22 mouse cellular contexts compared by ENCODE assay signal in genomic region chr12:112464516-112464915, GRCm38 (mm10). TPM values are rescaled to one million over a fixed set of nuclear protein-coding genes. Genes with fewer than 3 reads are reported as not detected.
DNase-seq lines count a peak whose midpoint lies in the region; ATAC-seq and TF ChIP-seq lines count a peak whose summit lies in the region.
"Had no signal": no experiment of that assay in that cellular context is flagged by ENCODE, and none has a peak within 500 bp of the region (broad histone marks: within the 10 kb centered on the region; RNA-seq: fewer than 3 reads in every experiment).

No protein-coding gene starts in this region.

- WGBS in hindbrain, embryonic 13.5 days, result 78% methylated on average over 3 of the region's 3 CpGs
- 84% methylated on average over 3 of the region's 3 CpGs for WGBS in hindbrain, postnatal 0 days
- WGBS in intestine, embryonic 15.5 days, result 72% methylated on average over 3 of the region's 3 CpGs
- WGBS in liver, embryonic 12.5 days (ENCODE audit: insufficient replicate concordance), result 58% methylated on average over 3 of the region's 3 CpGs

- no peak for TF ChIP-seq CTCF in hindbrain, postnatal 0 days (IDR thresholded peaks at IDR 0.05; ENCODE audit: low read depth)

- H3K4me1 ChIP-seq in hindbrain, embryonic 13.5 days (replicated peaks), result peaks cover 32% of the 10 kb centered on the region
- H3K4me1 ChIP-seq in hindbrain, postnatal 0 days (ENCODE audit: insufficient read depth, low read length), result no peaks in the 10 kb centered on the region
- H3K4me1 ChIP-seq in intestine, embryonic 15.5 days (replicated peaks), result peaks cover 12% of the 10 kb centered on the region; the same call in 1 of the 2 replicates
- H3K4me1 ChIP-seq in liver, embryonic 12.5 days, result peaks cover 11% of the 10 kb centered on the region
- H3K4me1 ChIP-seq: embryonic facial prominence, embryonic 12.5 days had no signal

- peaks cover 32% of the 10 kb centered on the region for H3K27me3 ChIP-seq in hindbrain, embryonic 13.5 days
- H3K27me3 ChIP-seq in hindbrain, postnatal 0 days (ENCODE audit: insufficient read depth, low read length), result no peaks in the 10 kb centered on the region; the same call in 1 of the 2 replicates
- H3K27me3 ChIP-seq in intestine, embryonic 15.5 days (replicated peaks), result no peaks in the 10 kb centered on the region
- no peaks in the 10 kb centered on the region for H3K27me3 ChIP-seq in liver, embryonic 12.5 days (replicated peaks)
- H3K27me3 ChIP-seq: embryonic facial prominence, embryonic 12.5 days had no signal

- H3K27ac ChIP-seq in hindbrain, embryonic 13.5 days, result no peak overlapping the region
- no peak overlapping the region for H3K27ac ChIP-seq in hindbrain, postnatal 0 days
- no peak overlapping the region for H3K27ac ChIP-seq in intestine, embryonic 15.5 days
- peak overlapping the region; percentile 53; the same call in 1 of the 2 replicates for H3K27ac ChIP-seq in liver, embryonic 12.5 days
- H3K27ac ChIP-seq: embryonic facial prominence, embryonic 12.5 days; liver, embryonic 14.5 days; macrophage; stomach, postnatal 0 days had no signal

- no peak overlapping the region for H3K4me2 ChIP-seq in hindbrain, embryonic 13.5 days
- no peak overlapping the region for H3K4me2 ChIP-seq in hindbrain, postnatal 0 days (ENCODE audit: low read depth, low read length)
- H3K4me2 ChIP-seq in intestine, embryonic 15.5 days (replicated peaks), result no peak overlapping the region
- no peak overlapping the region for H3K4me2 ChIP-seq in liver, embryonic 12.5 days
- H3K4me2 ChIP-seq: embryonic facial prominence, embryonic 12.5 days had no signal

- no peaks in the 10 kb centered on the region for H3K36me3 ChIP-seq in hindbrain, embryonic 13.5 days
- H3K36me3 ChIP-seq in hindbrain, postnatal 0 days (ENCODE audit: insufficient read depth, low read length), result no peaks in the 10 kb centered on the region
- H3K36me3 ChIP-seq in intestine, embryonic 15.5 days, result no peaks in the 10 kb centered on the region
- H3K36me3 ChIP-seq in liver, embryonic 12.5 days, result no peaks in the 10 kb centered on the region
- H3K36me3 ChIP-seq: embryonic facial prominence, embryonic 12.5 days had no signal

- DNase-seq in hindbrain, postnatal 0 days (ENCODE audit: low spot score), result no peak
- peak; percentile 8 for DNase-seq in 416B (ENCODE audit: low read depth)
- no peak for DNase-seq in gastrocnemius, adult 18-20 months (ENCODE audit: low spot score)
- no peak for DNase-seq in heart, adult 9 months (ENCODE audit: low spot score in 2 of 2)
- DNase-seq: adrenal gland, adult 2 months; cerebellum, postnatal 10 days; gastrocnemius, postnatal 14 days; kidney, postnatal 10 days; layer of hippocampus, postnatal 36 days; retina, postnatal 1 day; right cerebral cortex, postnatal 4 days had no signal

- peak overlapping the region; percentile 20; the same call in 1 of the 2 replicates for H3K9ac ChIP-seq in hindbrain, embryonic 13.5 days
- no peak overlapping the region for H3K9ac ChIP-seq in hindbrain, postnatal 0 days (replicated peaks; ENCODE audit: low read length)
- no peak overlapping the region for H3K9ac ChIP-seq in intestine, embryonic 15.5 days
- H3K9ac ChIP-seq in liver, embryonic 12.5 days, result no peak overlapping the region
- H3K9ac ChIP-seq: embryonic facial prominence, embryonic 12.5 days; liver, embryonic 14.5 days had no signal

- no peak for ATAC-seq in hindbrain, embryonic 13.5 days (ENCODE audit: low FRiP score)
- ATAC-seq in hindbrain, postnatal 0 days, result no peak
- peak; percentile 36; the same call in 1 of the 2 replicates for ATAC-seq in intestine, embryonic 15.5 days
- no peak for ATAC-seq in liver, embryonic 12.5 days
- ATAC-seq: midbrain, embryonic 16.5 days had no signal

- H3K4me3 ChIP-seq in hindbrain, embryonic 13.5 days, result no peak overlapping the region
- no peak overlapping the region for H3K4me3 ChIP-seq in hindbrain, postnatal 0 days (ENCODE audit: low read length)
- no peak overlapping the region for H3K4me3 ChIP-seq in intestine, embryonic 15.5 days (replicated peaks)
- no peak overlapping the region for H3K4me3 ChIP-seq in liver, embryonic 12.5 days
- H3K4me3 ChIP-seq: embryonic facial prominence, embryonic 12.5 days; erythroblast, embryonic 14.5 days had no signal

- no peaks in the 10 kb centered on the region for H3K9me3 ChIP-seq in hindbrain, embryonic 13.5 days
- no peaks in the 10 kb centered on the region for H3K9me3 ChIP-seq in hindbrain, postnatal 0 days (ENCODE audit: low read length)
- H3K9me3 ChIP-seq in intestine, embryonic 15.5 days, result no peaks in the 10 kb centered on the region
- no peaks in the 10 kb centered on the region for H3K9me3 ChIP-seq in liver, embryonic 12.5 days (replicated peaks)
- H3K9me3 ChIP-seq: embryonic facial prominence, embryonic 12.5 days had no signal

RNA-seq across cellular contexts. Expression of gene A530016L24Rik, which starts 24.7 kb away (rescaled TPM):
- 0.12 TPM in 1 of 2 replicates, not detected in the other for polyA plus RNA-seq in hindbrain, embryonic 13.5 days (2015; fragmentation: Nextera tagmentation; extraction: Ambion mirVana)
- not detected in 2 replicates for total RNA-seq in hindbrain, postnatal 0 days (2014; rRNA removed)
- 0.11 TPM in 1 of 2 replicates, not detected in the other for polyA plus RNA-seq in hindbrain, postnatal 0 days (2015; fragmentation: Nextera tagmentation; extraction: Ambion mirVana)
- 0.30 and 0.36 TPM in 2 replicates for polyA plus RNA-seq in intestine, embryonic 15.5 days (2015; fragmentation: Nextera tagmentation; extraction: Ambion mirVana)
- polyA plus RNA-seq in liver, embryonic 12.5 days (2016; fragmentation: Nextera tagmentation; extraction: Ambion mirVana), result not detected in 2 replicates
- 1 to 10 TPM; 1.9 to 2.7 TPM for total RNA-seq in gastrocnemius, adult 18-20 months (2021)
- total RNA-seq: hematopoietic stem cell, adult 5-6 weeks had no signal
- polyA plus RNA-seq: embryonic facial prominence, embryonic 12.5 days; macrophage; stomach, postnatal 0 days had no signal

RNA-seq across cellular contexts. Expression of gene Tmem179, which starts 52.0 kb away (rescaled TPM):
- polyA plus RNA-seq in hindbrain, embryonic 13.5 days (2015; fragmentation: Nextera tagmentation; extraction: Ambion mirVana), result 40.8 and 44.4 TPM in 2 replicates
- 134 and 141 TPM in 2 replicates for total RNA-seq in hindbrain, postnatal 0 days (2014; rRNA removed)
- 94.1 and 96.2 TPM in 2 replicates for polyA plus RNA-seq in hindbrain, postnatal 0 days (2015; fragmentation: Nextera tagmentation; extraction: Ambion mirVana)
- 2.4 and 3.2 TPM in 2 replicates for polyA plus RNA-seq in intestine, embryonic 15.5 days (2015; fragmentation: Nextera tagmentation; extraction: Ambion mirVana)
- 0.31 and 0.38 TPM in 2 replicates for polyA plus RNA-seq in liver, embryonic 12.5 days (2016; fragmentation: Nextera tagmentation; extraction: Ambion mirVana)
- total RNA-seq in gastrocnemius, adult 18-20 months (2021), result not detected
- total RNA-seq: gastrocnemius, postnatal 14 days; heart, adult 8-10 months; hematopoietic stem cell, adult 5-6 weeks had no signal
- polyA plus RNA-seq: erythroblast, embryonic 14.5 days; macrophage had no signal
